Mouse (Mus musculus): ENCODE results near the gene Ago4.
A peak's percentile ranks its signal among the peaks of the same experiment; 100 is the strongest.
"Not testable (repeated sequence)": the region's sequence is repeated elsewhere in the genome, so short reads cannot be mapped to it uniquely, and the experiment has no call there.

The Ago4 gene

GRCm38 (mm10) chr4:126532827-126533728 is at the start of gene Ago4:
TSS of gene Ago4 (minus strand) at chr4:126533472.
- peak; percentile 60 for DNase-seq

- DNase-seq, result no peak
These were observed 45.8 kb upstream of the Ago4 start for GRCm38 (mm10) chr4:126579077-126579476.

GRCm38 (mm10) chr4:126577920-126578319 is 44.6 kb upstream of the Ago4 start:
- no peak for DNase-seq

- no peak for DNase-seq
These were observed 43.0 kb upstream of the Ago4 start for GRCm38 (mm10) chr4:126576281-126576680.

- DNase-seq, result no peak
These were observed 36.5 kb upstream of the Ago4 start for GRCm38 (mm10) chr4:126569783-126570182.

- DNase-seq, result no peak
These were observed 34.0 kb upstream of the Ago4 start for GRCm38 (mm10) chr4:126567243-126567642.

- DNase-seq, result no peak
These were observed 30.5 kb upstream of the Ago4 start for GRCm38 (mm10) chr4:126563798-126564197.

- DNase-seq, result peak; percentile 58
These were observed 23.8 kb upstream of the Ago4 start, which contains the start of gene Clspn for GRCm38 (mm10) chr4:126556809-126557711. TSS of gene Clspn (plus strand) at chr4:126556935.

- DNase-seq, result no peak
These were observed 21.2 kb upstream of the Ago4 start for GRCm38 (mm10) chr4:126554462-126554861.

GRCm38 (mm10) chr4:126553685-126554084 is 20.4 kb upstream of the Ago4 start:
- no peak for DNase-seq

- no peak for DNase-seq
These were observed 19.8 kb upstream of the Ago4 start for GRCm38 (mm10) chr4:126553105-126553504.

GRCm38 (mm10) chr4:126552136-126552535 is 18.9 kb upstream of the Ago4 start:
- DNase-seq, result no peak

GRCm38 (mm10) chr4:126546183-126546582 is 12.9 kb upstream of the Ago4 start:
- no peak for DNase-seq

- DNase-seq, result no peak
These were observed 12.4 kb upstream of the Ago4 start for GRCm38 (mm10) chr4:126545703-126546102.

GRCm38 (mm10) chr4:126545016-126545415 is 11.7 kb upstream of the Ago4 start:
- DNase-seq, result no peak

GRCm38 (mm10) chr4:126542838-126543237 is 9.6 kb upstream of the Ago4 start:
- DNase-seq, result no peak

GRCm38 (mm10) chr4:126540487-126541071 is 7.3 kb upstream of the Ago4 start:
- DNase-seq, result no peak

- DNase-seq, result no peak
These were observed 3.6 kb upstream of the Ago4 start for GRCm38 (mm10) chr4:126536865-126537264.

GRCm38 (mm10) chr4:126535631-126536030 is 2.4 kb upstream of the Ago4 start:
- not testable (repeated sequence) for DNase-seq

GRCm38 (mm10) chr4:126533729-126534070 is 428 bp upstream of the Ago4 start:
- no peak for DNase-seq

- no peak for DNase-seq
These were observed 980 bp downstream of the Ago4 start for GRCm38 (mm10) chr4:126532292-126532691.

- DNase-seq, result no peak
These were observed 6.4 kb downstream of the Ago4 start for GRCm38 (mm10) chr4:126526828-126527227.

GRCm38 (mm10) chr4:126526164-126526563 is 7.1 kb downstream of the Ago4 start:
- no peak for DNase-seq
